Mouse (Mus musculus): ENCODE data around the gene AC161166.1. TPM values are rescaled to one million over a fixed set of nuclear protein-coding genes. Genes with fewer than 3 reads are reported as not detected.

Gene AC161166.1
- polyA plus RNA-seq, 1 experiment from 2014 or later, result 0.72 TPM

- no peaks in the 10 kb centered on the region for H3K9me3 ChIP-seq (replicated peaks)
- H3K27me3 ChIP-seq, result no peaks in the 10 kb centered on the region
- 80% methylated on average over 5 of the region's 5 CpGs for WGBS
- peaks cover 14% of the 10 kb centered on the region for H3K4me1 ChIP-seq
- H3K9ac ChIP-seq, result no peak overlapping the region
- no peak overlapping the region for H3K4me3 ChIP-seq (replicated peaks)
- no peak overlapping the region for H3K4me2 ChIP-seq (replicated peaks)
- H3K36me3 ChIP-seq, result peaks cover 38% of the 10 kb centered on the region
- no peak overlapping the region for H3K27ac ChIP-seq (replicated peaks)
- no peak for ATAC-seq (ENCODE audit: insufficient number of reproducible peaks, low FRiP score, low TSS enrichment, low read depth)
These were observed 25.3 kb upstream of the AC161166.1 start for GRCm38 (mm10) chr7:24537591-24537990.

GRCm38 (mm10) chr7:24537081-24537480, 24.8 kb upstream of the AC161166.1 start:
- no peak for ATAC-seq (ENCODE audit: insufficient number of reproducible peaks, low FRiP score, low TSS enrichment, low read depth)
- H3K4me3 ChIP-seq (replicated peaks), result no peak overlapping the region
- no peaks in the 10 kb centered on the region for H3K27me3 ChIP-seq
- no peak overlapping the region for H3K9ac ChIP-seq
- peaks cover 19% of the 10 kb centered on the region for H3K4me1 ChIP-seq
- H3K36me3 ChIP-seq, result peaks cover 38% of the 10 kb centered on the region
- no peak overlapping the region for H3K27ac ChIP-seq (replicated peaks)
- H3K4me2 ChIP-seq (replicated peaks), result no peak overlapping the region
- H3K9me3 ChIP-seq (replicated peaks), result no peaks in the 10 kb centered on the region
- WGBS, result 85% methylated on average over 4 of the region's 4 CpGs

DNA sequence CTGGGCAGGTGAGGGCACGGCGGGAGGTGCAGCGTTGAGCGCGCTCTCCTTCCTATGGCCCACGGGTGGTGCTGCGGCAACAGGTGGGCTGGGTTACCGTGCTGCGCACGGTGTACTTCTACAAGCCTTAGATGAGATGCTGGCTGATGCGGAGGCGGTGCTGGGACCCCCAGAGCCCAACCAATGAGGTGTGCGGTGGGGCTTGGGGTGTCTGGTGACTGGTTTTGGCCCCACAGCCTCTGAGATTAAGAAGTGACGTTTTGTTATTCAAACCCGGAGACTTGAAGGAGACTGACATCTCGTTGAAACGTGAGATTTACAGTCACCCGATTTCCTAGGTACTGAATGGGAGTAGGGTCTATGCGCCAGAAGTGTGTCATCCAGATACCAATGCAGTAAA, 22.0 kb upstream of the AC161166.1 start:
- no peak overlapping the region for H3K9ac ChIP-seq
- peaks cover 38% of the 10 kb centered on the region for H3K36me3 ChIP-seq
- peaks cover 31% of the 10 kb centered on the region for H3K4me1 ChIP-seq
- no peak overlapping the region for H3K4me2 ChIP-seq (replicated peaks)
- H3K27me3 ChIP-seq, result no peaks in the 10 kb centered on the region
- WGBS, result 45% methylated on average over 19 of the region's 19 CpGs
- no peak for ATAC-seq (ENCODE audit: insufficient number of reproducible peaks, low FRiP score, low TSS enrichment, low read depth)
- H3K27ac ChIP-seq (replicated peaks), result no peak overlapping the region
- no peaks in the 10 kb centered on the region for H3K9me3 ChIP-seq (replicated peaks)
- no peak overlapping the region for H3K4me3 ChIP-seq (replicated peaks)

- 39% methylated on average over 42 of the region's 42 CpGs for WGBS
- Histone ChIP-seq H3K4me2 (replicated peaks) (no peak overlapping the region), H3K36me3 (peaks cover 38% of the 10 kb centered on the region), H3K9me3 (replicated peaks) (no peaks in the 10 kb centered on the region), H3K27me3 (no peaks in the 10 kb centered on the region), H3K4me3 (replicated peaks) (no peak overlapping the region), H3K9ac (no peak overlapping the region), H3K4me1 (peaks cover 36% of the 10 kb centered on the region), H3K27ac (replicated peaks) (no peak overlapping the region)
- no peak for ATAC-seq (ENCODE audit: insufficient number of reproducible peaks, low FRiP score, low TSS enrichment, low read depth)
These were observed 21.6 kb upstream of the AC161166.1 start for GRCm38 (mm10) chr7:24533806-24534205.

GRCm38 (mm10) chr7:24533031-24533571, 20.8 kb upstream of the AC161166.1 start:
- Histone ChIP-seq H3K9me3 (replicated peaks) (no peaks in the 10 kb centered on the region), H3K27me3 (no peaks in the 10 kb centered on the region), H3K4me2 (replicated peaks) (no peak overlapping the region), H3K9ac (no peak overlapping the region), H3K4me1 (peaks cover 36% of the 10 kb centered on the region), H3K27ac (replicated peaks) (no peak overlapping the region), H3K4me3 (replicated peaks) (no peak overlapping the region), H3K36me3 (peaks cover 38% of the 10 kb centered on the region)
- 76% methylated on average over 28 of the region's 28 CpGs for WGBS
- no peak for ATAC-seq (ENCODE audit: insufficient number of reproducible peaks, low FRiP score, low TSS enrichment, low read depth)

- Histone ChIP-seq H3K4me3 (replicated peaks) (peak overlapping the region; percentile 69), H3K36me3 (peaks cover 35% of the 10 kb centered on the region), H3K9ac (peak overlapping the region; percentile 87), H3K27ac (replicated peaks) (peak overlapping the region; percentile 89), H3K9me3 (replicated peaks) (no peaks in the 10 kb centered on the region), H3K27me3 (no peaks in the 10 kb centered on the region), H3K4me2 (replicated peaks) (peak overlapping the region; percentile 94), H3K4me1 (peaks cover 44% of the 10 kb centered on the region)
- peak; percentile 55 for ATAC-seq (ENCODE audit: insufficient number of reproducible peaks, low FRiP score, low TSS enrichment, low read depth)
- under 1% methylated on average over 43 of the region's 43 CpGs for WGBS
These were observed 19.1 kb upstream of the AC161166.1 start for GRCm38 (mm10) chr7:24531211-24531971.

DNA sequence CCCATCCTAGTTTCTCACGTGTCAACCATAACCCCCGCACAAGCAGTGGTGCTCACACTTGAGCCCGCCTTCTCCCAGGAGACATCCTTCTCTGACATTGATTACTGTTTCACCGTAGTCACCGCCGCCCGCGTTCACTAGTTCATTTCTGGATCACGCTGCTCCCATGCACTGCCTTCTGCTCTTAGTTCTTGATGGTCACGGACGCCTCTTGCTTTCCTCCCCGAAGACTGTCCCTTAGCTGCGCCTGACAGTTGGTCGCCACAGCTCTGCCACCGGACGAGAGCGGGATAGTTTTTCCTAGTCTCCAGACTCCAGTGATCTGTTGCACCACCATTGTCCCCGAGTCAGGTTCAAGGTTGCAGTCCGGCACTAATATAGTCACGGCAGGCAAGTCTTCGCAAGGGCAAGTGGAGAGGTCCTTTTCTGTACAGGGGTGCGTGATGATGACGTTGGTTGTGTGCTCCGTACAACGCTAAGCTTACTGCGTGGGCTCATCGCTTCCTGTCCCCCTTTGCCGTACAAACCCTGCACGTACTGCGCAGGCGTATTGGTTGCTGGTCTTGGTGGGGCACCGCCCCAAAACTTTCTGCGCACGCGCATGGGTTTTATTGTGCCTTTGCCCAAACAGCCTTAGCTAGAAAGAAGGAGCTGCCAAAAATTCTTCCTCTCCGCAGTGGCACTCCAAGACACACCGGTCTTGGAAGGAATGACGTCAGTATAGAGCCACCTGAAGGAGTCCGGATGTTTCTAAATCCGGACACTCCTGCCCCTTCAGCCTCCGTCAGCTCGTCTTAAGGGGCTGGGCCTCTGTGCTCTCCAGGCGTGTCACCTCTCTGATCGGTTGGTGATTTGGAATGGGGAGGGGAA, 18.0 kb upstream of the AC161166.1 start, which contains the start of gene Irgq:
TSS of gene Irgq (plus strand) at position 628 of the 870 bp plus-strand sequence.
- H3K4me3 ChIP-seq (replicated peaks), result peak within 1 kb of the TSS; percentile 69
- H3K9ac ChIP-seq, result peak within 1 kb of the TSS; percentile 87

DNA sequence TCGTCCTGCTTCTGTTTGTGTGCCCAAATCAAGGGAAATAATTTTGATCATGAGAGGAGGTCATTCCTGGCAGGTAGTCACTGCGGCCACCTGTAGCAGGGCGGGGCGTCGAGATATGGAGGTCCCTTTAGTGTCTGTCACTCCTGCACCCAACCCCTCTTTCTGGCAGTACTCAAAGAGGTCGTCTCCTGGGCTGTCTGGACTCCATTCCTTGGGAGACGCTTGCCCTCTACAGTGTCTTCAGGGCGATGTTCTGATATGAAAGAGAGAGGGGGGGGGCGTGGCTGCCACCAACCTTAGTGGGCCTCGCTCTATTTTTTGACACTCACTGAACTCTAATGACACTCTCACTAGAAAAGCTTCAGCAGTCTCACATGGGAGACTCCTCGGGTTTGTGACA, 17.3 kb upstream of the AC161166.1 start:
- peak overlapping the region; percentile 94 for H3K4me2 ChIP-seq (replicated peaks)
- H3K4me1 ChIP-seq, result peaks cover 53% of the 10 kb centered on the region
- no peak for ATAC-seq (ENCODE audit: insufficient number of reproducible peaks, low FRiP score, low TSS enrichment, low read depth)
- WGBS, result 52% methylated on average over 11 of the region's 11 CpGs
- peaks cover 18% of the 10 kb centered on the region for H3K36me3 ChIP-seq
- peak overlapping the region; percentile 59 for H3K9ac ChIP-seq
- peak overlapping the region; percentile 91; the same call in 1 of the 2 replicates for H3K27ac ChIP-seq (replicated peaks)
- H3K9me3 ChIP-seq (replicated peaks), result no peaks in the 10 kb centered on the region
- H3K27me3 ChIP-seq, result no peaks in the 10 kb centered on the region
- H3K4me3 ChIP-seq (replicated peaks), result peak overlapping the region; percentile 69

More for the DNA sequence above, 18.0 kb upstream of the AC161166.1 start, which contains the start of gene Irgq:
- H3K27me3 ChIP-seq, result no peaks in the 10 kb centered on the region
- peaks cover 25% of the 10 kb centered on the region for H3K36me3 ChIP-seq
- peak; percentile 91 for ATAC-seq (ENCODE audit: insufficient number of reproducible peaks, low FRiP score, low TSS enrichment, low read depth)
- no peaks in the 10 kb centered on the region for H3K9me3 ChIP-seq (replicated peaks)
- peak within 1 kb of the TSS; percentile 94 for H3K4me2 ChIP-seq (replicated peaks)
- under 1% methylated on average over 44 of the region's 44 CpGs for WGBS
- H3K27ac ChIP-seq (replicated peaks), result peak within 1 kb of the TSS; percentile 91
- H3K4me1 ChIP-seq, result peaks cover 53% of the 10 kb centered on the region

DNA sequence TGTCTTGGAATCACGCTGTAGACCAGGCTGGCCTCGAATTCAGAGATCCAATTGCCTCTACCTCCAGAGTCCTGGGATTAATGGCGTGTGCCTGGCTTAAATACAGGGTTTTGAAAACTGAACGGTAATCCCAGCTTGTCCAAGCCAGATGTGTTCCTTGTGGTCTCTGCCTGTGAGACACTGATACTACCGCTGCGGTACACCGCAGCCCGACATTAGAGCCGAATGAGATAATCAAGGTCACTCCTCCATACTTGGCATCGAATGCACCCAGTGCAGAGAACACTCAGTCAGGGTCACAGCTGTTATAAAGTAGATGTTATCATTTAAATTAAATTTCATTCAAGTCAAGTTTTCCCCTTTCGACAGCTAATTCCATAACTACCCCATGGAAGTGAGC, 16.6 kb upstream of the AC161166.1 start:
- H3K4me1 ChIP-seq, result peaks cover 48% of the 10 kb centered on the region
- 76% methylated on average over 11 of the region's 11 CpGs for WGBS
- H3K4me3 ChIP-seq (replicated peaks), result peak overlapping the region; percentile 69; the same call in 1 of the 2 replicates
- H3K27me3 ChIP-seq, result no peaks in the 10 kb centered on the region
- no peaks in the 10 kb centered on the region for H3K9me3 ChIP-seq (replicated peaks)
- no peak overlapping the region for H3K27ac ChIP-seq (replicated peaks)
- H3K9ac ChIP-seq, result no peak overlapping the region
- H3K4me2 ChIP-seq (replicated peaks), result no peak overlapping the region
- H3K36me3 ChIP-seq, result peaks cover 11% of the 10 kb centered on the region
- ATAC-seq (ENCODE audit: insufficient number of reproducible peaks, low FRiP score, low TSS enrichment, low read depth), result no peak

- Histone ChIP-seq H3K9me3 (replicated peaks) (no peaks in the 10 kb centered on the region), H3K9ac (no peak overlapping the region), H3K36me3 (no peaks in the 10 kb centered on the region), H3K27ac (replicated peaks) (peak overlapping the region; percentile 66), H3K27me3 (no peaks in the 10 kb centered on the region), H3K4me2 (replicated peaks) (0 out of 2 replicates have a peak overlapping the region, but pooled peaks have one; percentile 2), H3K4me3 (replicated peaks) (no peak overlapping the region), H3K4me1 (peaks cover 28% of the 10 kb centered on the region)
- WGBS, result 61% methylated on average over 12 of the region's 12 CpGs
- ATAC-seq (ENCODE audit: insufficient number of reproducible peaks, low FRiP score, low TSS enrichment, low read depth), result no peak
These were observed 13.6 kb upstream of the AC161166.1 start for GRCm38 (mm10) chr7:24525686-24526420.

Measured in embryonic facial prominence, embryonic 15.5 days (tissue).